Mouse (Mus musculus): ENCODE data around the gene Dapk3.
A peak's percentile ranks its signal among the peaks of the same experiment; 100 is the strongest.

- TF ChIP-seq CTCF (IDR thresholded peaks at IDR 0.05; ENCODE audit: extremely low read depth, insufficient read depth, insufficient read length, insufficient replicate concordance) (no peak), POLR2A (IDR thresholded peaks at IDR 0.05; ENCODE audit: low read depth, low read length) (peak; percentile 96)
These were observed 6.1 kb upstream of the Dapk3 start, which contains the start of gene Eef2 for GRCm38 (mm10) chr10:81176466-81177271.
